Mouse (Mus musculus): Measurements from ENCODE around the gene Rab11b. TPM values are rescaled to one million over a fixed set of nuclear protein-coding genes. Genes with fewer than 3 reads are reported as not detected.

The Rab11b gene
- polyA plus RNA-seq, 1 experiment from 2014 or later: 207 TPM

- no peak for ATAC-seq (replicated peaks; ENCODE audit: low FRiP score, low read depth)
- Histone ChIP-seq H3K9me3 (replicated peaks; ENCODE audit: low read length) (no peaks in the 10 kb centered on the region), H3K27ac (peak overlapping the region; percentile 28; the same call in 1 of the 2 replicates), H3K4me3 (replicated peaks; ENCODE audit: low read depth, low read length) (no peak overlapping the region), H3K27me3 (ENCODE audit: insufficient read depth, low read length) (no peaks in the 10 kb centered on the region), H3K4me1 (replicated peaks; ENCODE audit: insufficient read depth, low read length) (peaks cover 36% of the 10 kb centered on the region), H3K9ac (ENCODE audit: low read depth, low read length) (no peak overlapping the region), H3K4me2 (ENCODE audit: low read length) (0 out of 2 replicates have a peak overlapping the region, but pooled peaks have one; percentile 1), H3K36me3 (ENCODE audit: insufficient read depth, low read length) (peaks cover 2% of the 10 kb centered on the region; the same call in 1 of the 2 replicates)
- 83% methylated on average over 3 of the region's 3 CpGs for WGBS
- no peak for TF ChIP-seq CTCF (IDR thresholded peaks at IDR 0.05; ENCODE audit: low read depth)
- no peak for DNase-seq (ENCODE audit: low spot score)
Observed at GRCm38 (mm10) chr17:33756108-33756790, 4.1 kb downstream of the Rab11b start.

GRCm38 (mm10) chr17:33755418-33756107 is 4.8 kb downstream of the Rab11b start:
- 0 out of 2 replicates have a peak overlapping the region, but pooled peaks have one; percentile 1 for H3K4me2 ChIP-seq (ENCODE audit: low read length)
- no peaks in the 10 kb centered on the region for H3K27me3 ChIP-seq (ENCODE audit: insufficient read depth, low read length)
- no peak overlapping the region for H3K4me3 ChIP-seq (replicated peaks; ENCODE audit: low read depth, low read length)
- 58% methylated on average over 10 of the region's 10 CpGs for WGBS
- no peaks in the 10 kb centered on the region for H3K9me3 ChIP-seq (replicated peaks; ENCODE audit: low read length)
- H3K36me3 ChIP-seq (ENCODE audit: insufficient read depth, low read length): peaks cover 5% of the 10 kb centered on the region; the same call in 1 of the 2 replicates
- peaks cover 36% of the 10 kb centered on the region for H3K4me1 ChIP-seq (replicated peaks; ENCODE audit: insufficient read depth, low read length)
- TF ChIP-seq CTCF (IDR thresholded peaks at IDR 0.05; ENCODE audit: low read depth): no peak
- no peak overlapping the region for H3K9ac ChIP-seq (ENCODE audit: low read depth, low read length)
- DNase-seq (ENCODE audit: low spot score) (peak; percentile 40), ATAC-seq (replicated peaks; ENCODE audit: low FRiP score, low read depth) (no peak)
- H3K27ac ChIP-seq: peak overlapping the region; percentile 28; the same call in 1 of the 2 replicates

GRCm38 (mm10) chr17:33754656-33755055 is 5.7 kb downstream of the Rab11b start:
- H3K36me3 ChIP-seq (ENCODE audit: insufficient read depth, low read length): peaks cover 5% of the 10 kb centered on the region; the same call in 1 of the 2 replicates
- no peaks in the 10 kb centered on the region for H3K9me3 ChIP-seq (replicated peaks; ENCODE audit: low read length)
- H3K27me3 ChIP-seq (ENCODE audit: insufficient read depth, low read length): no peaks in the 10 kb centered on the region
- 73% methylated on average over 1 of the region's 1 CpGs for WGBS
- H3K4me1 ChIP-seq (replicated peaks; ENCODE audit: insufficient read depth, low read length): peaks cover 36% of the 10 kb centered on the region
- no peak overlapping the region for H3K4me2 ChIP-seq (ENCODE audit: low read length)
- H3K27ac ChIP-seq: no peak overlapping the region
- H3K9ac ChIP-seq (ENCODE audit: low read depth, low read length): no peak overlapping the region
- TF ChIP-seq CTCF (IDR thresholded peaks at IDR 0.05; ENCODE audit: low read depth): peak; percentile 35; the same call in 1 of the 2 replicates
- no peak for DNase-seq (ENCODE audit: low spot score)
- H3K4me3 ChIP-seq (replicated peaks; ENCODE audit: low read depth, low read length): no peak overlapping the region
- ATAC-seq (replicated peaks; ENCODE audit: low FRiP score, low read depth): no peak

GRCm38 (mm10) chr17:33752297-33752696 is 8.0 kb downstream of the Rab11b start:
- DNase-seq (ENCODE audit: low spot score): no peak
- Histone ChIP-seq H3K9me3 (replicated peaks; ENCODE audit: low read length) (no peaks in the 10 kb centered on the region), H3K4me1 (replicated peaks; ENCODE audit: insufficient read depth, low read length) (peaks cover 20% of the 10 kb centered on the region), H3K36me3 (ENCODE audit: insufficient read depth, low read length) (peaks cover 16% of the 10 kb centered on the region), H3K27ac (no peak overlapping the region), H3K4me2 (ENCODE audit: low read length) (no peak overlapping the region), H3K9ac (ENCODE audit: low read depth, low read length) (no peak overlapping the region), H3K27me3 (ENCODE audit: insufficient read depth, low read length) (no peaks in the 10 kb centered on the region), H3K4me3 (replicated peaks; ENCODE audit: low read depth, low read length) (no peak overlapping the region)
- no peak for TF ChIP-seq CTCF (IDR thresholded peaks at IDR 0.05; ENCODE audit: low read depth)
- 98% methylated on average over 2 of the region's 2 CpGs for WGBS
- no peak for ATAC-seq (replicated peaks; ENCODE audit: low FRiP score, low read depth)

GRCm38 (mm10) chr17:33751181-33751580 is 9.1 kb downstream of the Rab11b start:
- no peak overlapping the region for H3K9ac ChIP-seq (ENCODE audit: low read depth, low read length)
- ATAC-seq (replicated peaks; ENCODE audit: low FRiP score, low read depth) (no peak), DNase-seq (ENCODE audit: low spot score) (no peak)
- no peaks in the 10 kb centered on the region for H3K9me3 ChIP-seq (replicated peaks; ENCODE audit: low read length)
- H3K4me1 ChIP-seq (replicated peaks; ENCODE audit: insufficient read depth, low read length): peaks cover 10% of the 10 kb centered on the region; the same call in 1 of the 2 replicates
- no peak overlapping the region for H3K4me2 ChIP-seq (ENCODE audit: low read length)
- TF ChIP-seq CTCF (IDR thresholded peaks at IDR 0.05; ENCODE audit: low read depth): no peak
- H3K27ac ChIP-seq: no peak overlapping the region
- no peaks in the 10 kb centered on the region for H3K27me3 ChIP-seq (ENCODE audit: insufficient read depth, low read length)
- H3K4me3 ChIP-seq (replicated peaks; ENCODE audit: low read depth, low read length): no peak overlapping the region
- peaks cover 19% of the 10 kb centered on the region for H3K36me3 ChIP-seq (ENCODE audit: insufficient read depth, low read length)

GRCm38 (mm10) chr17:33749451-33749850 is 10.9 kb downstream of the Rab11b start:
- ATAC-seq (replicated peaks; ENCODE audit: low FRiP score, low read depth): no peak
- Histone ChIP-seq H3K9ac (ENCODE audit: low read depth, low read length) (no peak overlapping the region), H3K27ac (no peak overlapping the region), H3K4me3 (replicated peaks; ENCODE audit: low read depth, low read length) (no peak overlapping the region), H3K4me1 (replicated peaks; ENCODE audit: insufficient read depth, low read length) (no peaks in the 10 kb centered on the region), H3K9me3 (replicated peaks; ENCODE audit: low read length) (no peaks in the 10 kb centered on the region), H3K4me2 (ENCODE audit: low read length) (no peak overlapping the region), H3K27me3 (ENCODE audit: insufficient read depth, low read length) (no peaks in the 10 kb centered on the region), H3K36me3 (ENCODE audit: insufficient read depth, low read length) (peaks cover 24% of the 10 kb centered on the region)
- WGBS: 94% methylated on average over 5 of the region's 5 CpGs
- no peak for TF ChIP-seq CTCF (IDR thresholded peaks at IDR 0.05; ENCODE audit: low read depth)
- no peak for DNase-seq (ENCODE audit: low spot score)

Data from kidney, postnatal 0 days (tissue).